Mouse (Mus musculus) layer of hippocampus, adult 6 months (tissue): ENCODE measurements around the gene Epha10. TPM values are rescaled to one million over a fixed set of nuclear protein-coding genes. Genes with fewer than 3 reads are reported as not detected.

Experiments used
- long read RNA-seq, 2 experiments: library from polyadenylated mRNA; unstranded; transcript quantifications; one replicate each; pipeline ENCODE4 v2.0.0; 2019 to 2020
- polyA plus RNA-seq: library from polyadenylated mRNA; unstranded; fragments of <200 nt; fragmentation: Nextera tagmentation; gene quantifications from 2 replicates; pipeline ENCODE4 v1.2.3, GENCODE M21; 2021

The Epha10 gene
- polyA plus RNA-seq: 1.7 and 2.4 TPM in 2 replicates
- long read RNA-seq, experiment 1, partial matches to known transcripts: 1 of 4 reads
- long read RNA-seq, experiment 1, other reads (novel, unspliced or antisense): 1 of 4 reads
- long read RNA-seq, experiment 2, full-length matches to known transcripts: 6 of 89 reads
- long read RNA-seq, experiment 2, partial matches to known transcripts: 46 of 89 reads
- long read RNA-seq, experiment 2, other reads (novel, unspliced or antisense): 37 of 89 reads

GRCm38 (mm10) chr4:124880599-124880998, at the start of gene Epha10:
TSS of gene Epha10 (plus strand) at chr4:124880899.

GRCm38 (mm10) chr4:124850261-124850913, 30.3 kb upstream of the Epha10 start, which contains the start of gene Yrdc:
TSS of gene Yrdc (plus strand) at chr4:124850679.

GRCm38 (mm10) chr4:124850933-124851658, 29.6 kb upstream of the Epha10 start, which contains the start of gene 1110065P20Rik:
TSS of gene 1110065P20Rik (minus strand) at chr4:124851196.

DNA sequence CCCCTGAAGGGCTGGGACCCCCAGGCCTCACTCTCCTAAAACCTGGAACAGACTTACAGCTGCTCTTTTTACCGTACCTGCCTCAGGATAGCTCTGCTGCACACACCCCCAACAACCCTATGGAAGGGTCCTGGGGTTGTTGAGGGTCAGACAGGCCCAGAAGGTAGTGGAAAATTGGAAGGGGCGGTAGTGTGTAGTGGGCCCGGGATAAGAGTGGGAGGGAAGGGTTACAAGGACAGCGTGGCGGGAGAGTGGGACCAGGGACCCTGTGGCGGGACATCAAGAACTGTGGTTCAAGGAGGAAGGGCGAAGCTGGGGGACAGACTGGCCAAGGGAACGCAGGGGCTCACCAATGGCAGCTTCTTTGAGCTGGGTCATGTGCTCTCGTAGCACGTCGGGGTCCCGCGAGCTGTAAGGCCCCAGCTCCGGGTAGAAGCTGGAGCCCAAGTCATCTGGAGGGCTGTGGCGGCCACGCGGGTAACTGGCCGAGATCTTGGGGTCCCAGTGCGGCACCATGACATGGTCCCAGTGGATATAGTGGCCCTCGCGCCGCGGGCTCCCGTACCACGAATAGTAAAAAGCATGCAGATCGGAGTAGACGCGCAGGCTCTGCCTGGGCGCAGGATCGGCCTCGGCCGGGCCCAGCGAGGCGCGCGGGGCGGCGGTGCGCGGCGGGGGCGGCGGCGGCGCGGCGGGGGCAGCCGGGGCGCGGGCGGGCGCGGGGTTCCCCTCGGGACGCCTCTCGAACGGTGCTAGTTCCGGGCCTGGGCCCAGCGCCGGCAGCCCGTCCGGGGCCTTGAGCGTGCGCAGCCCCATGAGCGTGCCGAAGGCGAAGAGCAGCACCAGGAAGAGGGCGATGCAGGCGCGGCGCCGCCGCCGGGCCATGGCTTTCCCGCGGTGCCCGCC, 19.2 kb upstream of the Epha10 start, which contains the start of gene Maneal:
Maneal (minus strand) TSS at position 889 of the 906 bp plus-strand sequence.

DNA sequence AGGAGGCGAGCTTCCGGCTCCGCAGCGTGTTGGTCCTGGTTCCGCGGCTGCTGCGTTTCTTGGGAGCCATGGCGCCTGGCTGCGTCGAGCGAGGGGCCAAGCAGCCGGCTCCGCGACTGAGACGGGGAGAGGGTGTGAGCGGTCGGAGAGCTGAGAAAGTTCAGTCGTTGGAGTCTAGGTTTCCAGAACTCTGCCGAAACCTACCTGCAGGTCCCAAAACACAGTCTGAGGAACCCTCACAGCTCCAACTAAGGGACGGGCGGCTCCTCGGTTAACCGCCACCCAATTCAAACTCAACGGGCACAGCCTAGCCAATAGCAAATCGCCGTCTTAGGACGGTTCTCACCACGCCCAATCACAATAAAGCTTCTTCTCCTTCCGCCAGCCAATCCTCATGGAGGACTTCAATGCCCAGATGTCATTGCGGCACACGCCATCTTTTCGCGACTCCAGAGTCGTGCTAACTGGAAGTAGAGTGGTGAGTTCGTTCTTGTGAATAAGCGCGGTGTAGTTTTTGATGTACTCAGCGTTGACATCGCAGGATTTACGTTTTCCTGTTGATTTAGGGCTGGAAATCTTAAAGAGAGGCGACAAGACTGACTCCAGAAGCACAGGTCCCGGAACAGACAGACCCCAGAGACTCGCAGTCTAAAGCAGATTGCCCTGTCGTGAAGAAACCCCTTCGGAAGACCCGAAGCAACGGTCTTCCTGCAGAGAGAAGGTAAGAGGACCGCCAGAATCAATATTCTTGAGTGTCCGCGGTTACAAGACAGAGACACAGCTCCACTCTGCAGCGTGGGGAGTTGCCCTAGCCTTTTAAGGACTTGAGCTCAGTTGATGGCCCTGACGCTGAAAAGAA, 56.1 kb downstream of the Epha10 start, which contains the start of gene 9930104L06Rik:
9930104L06Rik (plus strand) TSS at position 436 of the 859 bp plus-strand sequence.

GRCm38 (mm10) chr4:124939211-124939610, 58.5 kb downstream of the Epha10 start, which contains the start of gene Cdca8:
TSS of gene Cdca8 (minus strand) at chr4:124939311.

Other genes with a start within 250 kb of the Epha10 start
- 5.0 and 5.9 TPM in 2 replicates for gene Pou3f1, start 224.1 kb upstream of the Epha10 start, polyA plus RNA-seq
- 33.3 and 33.6 TPM in 2 replicates for gene Utp11, start 187.3 kb upstream of the Epha10 start, polyA plus RNA-seq
- 0.31 and 0.39 TPM in 2 replicates for gene Fhl3, start 180.2 kb upstream of the Epha10 start, polyA plus RNA-seq
- 38.8 and 43.1 TPM in 2 replicates for gene Sf3a3, start 166.1 kb upstream of the Epha10 start, polyA plus RNA-seq
- gene Inpp5b, start 139.0 kb upstream of the Epha10 start, polyA plus RNA-seq: 7.0 and 7.1 TPM in 2 replicates
- 15.0 and 17.9 TPM in 2 replicates for gene Mtf1, start 78.8 kb upstream of the Epha10 start, polyA plus RNA-seq
- gene Yrdc, start 30.2 kb upstream of the Epha10 start, polyA plus RNA-seq: 17.3 and 27.1 TPM in 2 replicates
- 84.8 and 93.2 TPM in 2 replicates for gene 1110065P20Rik, start 29.7 kb upstream of the Epha10 start, polyA plus RNA-seq
- 7.2 and 8.0 TPM in 2 replicates for gene Maneal, start 18.7 kb upstream of the Epha10 start, polyA plus RNA-seq
- gene 9930104L06Rik, start 56.1 kb downstream of the Epha10 start, polyA plus RNA-seq: 3.3 and 3.7 TPM in 2 replicates
- 2.1 and 2.4 TPM in 2 replicates for gene Cdca8, start 58.4 kb downstream of the Epha10 start, polyA plus RNA-seq
- gene Rspo1, start 105.5 kb downstream of the Epha10 start, polyA plus RNA-seq: 0.45 and 0.67 TPM in 2 replicates
- 27.7 and 29.4 TPM in 2 replicates for gene Gnl2, start 135.7 kb downstream of the Epha10 start, polyA plus RNA-seq
- 2.3 and 4.3 TPM in 2 replicates for gene Dnali1, start 184.8 kb downstream of the Epha10 start, polyA plus RNA-seq
- gene Snip1, start 185.8 kb downstream of the Epha10 start, polyA plus RNA-seq: 6.8 and 7.1 TPM in 2 replicates
- gene Meaf6, start 204.2 kb downstream of the Epha10 start, polyA plus RNA-seq: 155 and 186 TPM in 2 replicates
- 0.06 TPM in 1 of 2 replicates, not detected in the other for gene Zc3h12a, start 246.9 kb downstream of the Epha10 start, polyA plus RNA-seq